In genomic region chr15:79139640-79140039, GRCm38 (mm10) we compare ENCODE assay signal across 16 mouse cellular contexts. TPM values are rescaled to one million over a fixed set of nuclear protein-coding genes. Genes with fewer than 3 reads are reported as not detected.
DNase-seq lines count a peak whose midpoint lies in the region; ATAC-seq and TF ChIP-seq lines count a peak whose summit lies in the region.
"Had no signal": no experiment of that assay in that cellular context is flagged by ENCODE, and none has a peak within 500 bp of the region (broad histone marks: within the 10 kb centered on the region; RNA-seq: fewer than 3 reads in every experiment).

No protein-coding gene starts in this region.

- no peak overlapping the region for H3K9ac ChIP-seq in lung, postnatal 0 days (replicated peaks; ENCODE audit: low read depth)
- no peak overlapping the region for H3K9ac ChIP-seq in hindbrain, embryonic 14.5 days

- no peak overlapping the region for H3K4me3 ChIP-seq in gastrocnemius, adult 2 months
- no peak overlapping the region for H3K4me3 ChIP-seq in lung, postnatal 0 days (ENCODE audit: low read depth, low read length)
- H3K4me3 ChIP-seq in cortical plate, adult 2 months (ENCODE audit: insufficient read depth, low read length): no peak overlapping the region
- no peak overlapping the region for H3K4me3 ChIP-seq in hindbrain, embryonic 14.5 days (replicated peaks; ENCODE audit: low read length)

- 59% methylated on average over 10 of the region's 10 CpGs for WGBS in lung, postnatal 0 days
- 69% methylated on average over 10 of the region's 10 CpGs for WGBS in hindbrain, embryonic 14.5 days

- H3K27me3 ChIP-seq in lung, postnatal 0 days (replicated peaks; ENCODE audit: insufficient read depth, low read length): no peaks in the 10 kb centered on the region
- H3K27me3 ChIP-seq in hindbrain, embryonic 14.5 days (ENCODE audit: control insufficient read depth, insufficient read depth, low read length): no peaks in the 10 kb centered on the region
- H3K27me3 ChIP-seq: forebrain, embryonic 13.5 days had no signal

- no peak for ATAC-seq in lung, postnatal 0 days
- peak; percentile 22 for ATAC-seq in CD4-positive, CD25-positive, alpha-beta regulatory T cell, adult 4 months
- no peak for ATAC-seq in hindbrain, embryonic 14.5 days (ENCODE audit: low FRiP score)
- ATAC-seq: forebrain, embryonic 13.5 days had no signal

- H3K4me1 ChIP-seq in lung, postnatal 0 days (ENCODE audit: insufficient read depth, low read depth, low read length): no peaks in the 10 kb centered on the region
- H3K4me1 ChIP-seq in cortical plate, adult 2 months (ENCODE audit: control insufficient read depth, insufficient read depth, low read length): no peaks in the 10 kb centered on the region
- peaks cover 19% of the 10 kb centered on the region for H3K4me1 ChIP-seq in hindbrain, embryonic 14.5 days (replicated peaks; ENCODE audit: control insufficient read depth, insufficient read depth, low read length)

- H3K4me2 ChIP-seq in lung, postnatal 0 days (replicated peaks; ENCODE audit: low read depth, low read length): no peak overlapping the region
- no peak overlapping the region for H3K4me2 ChIP-seq in hindbrain, embryonic 14.5 days (replicated peaks)

- intact Hi-C loops in gastrocnemius, adult 2 months (cut with DNase I): no loop called here
- intact Hi-C loops in gastrocnemius, postnatal 36 days (cut with DNase I): no loop called here

- no peak for TF ChIP-seq POLR2A in cortical plate, adult 2 months (IDR thresholded peaks at IDR 0.05; ENCODE audit: extremely low read depth, insufficient read depth, low read length)

- H3K9me3 ChIP-seq in lung, postnatal 0 days (ENCODE audit: low read length): no peaks in the 10 kb centered on the region
- no peaks in the 10 kb centered on the region for H3K9me3 ChIP-seq in hindbrain, embryonic 14.5 days (ENCODE audit: control insufficient read depth, low read length)
- H3K9me3 ChIP-seq: embryonic facial prominence, embryonic 10.5 days; forebrain, embryonic 13.5 days had no signal

- H3K27ac ChIP-seq in gastrocnemius, adult 2 months: no peak overlapping the region
- H3K27ac ChIP-seq in lung, postnatal 0 days (ENCODE audit: low read length): no peak overlapping the region
- H3K27ac ChIP-seq in cortical plate, adult 2 months (ENCODE audit: insufficient read depth, low read length): no peak overlapping the region
- no peak overlapping the region for H3K27ac ChIP-seq in hindbrain, embryonic 14.5 days
- H3K27ac ChIP-seq: embryonic facial prominence, embryonic 10.5 days; forebrain, embryonic 13.5 days had no signal

- no peak for TF ChIP-seq EP300 in lung, postnatal 0 days (IDR thresholded peaks at IDR 0.05)

- H3K36me3 ChIP-seq in lung, postnatal 0 days (ENCODE audit: insufficient read depth, low read length): no peaks in the 10 kb centered on the region
- peaks cover 8% of the 10 kb centered on the region; the same call in 1 of the 2 replicates for H3K36me3 ChIP-seq in hindbrain, embryonic 14.5 days (replicated peaks; ENCODE audit: control insufficient read depth, insufficient read depth)

- no peak for DNase-seq in gastrocnemius, adult 2 months
- no peak for DNase-seq in gastrocnemius, postnatal 36 days
- DNase-seq in lung, postnatal 0 days (ENCODE audit: low spot score): peak; percentile 49
- DNase-seq in lung, postnatal 14 days: no peak
- DNase-seq in hindbrain, embryonic 14.5 days (ENCODE audit: low spot score): no peak
- no peak for DNase-seq in gastrocnemius, postnatal 10 days
- DNase-seq: adrenal gland, adult 2 months; cerebellum, adult 11-12 months; heart, adult 11 months; kidney, postnatal 14 days; lung, postnatal 10 days had no signal

- peak; percentile 56 for TF ChIP-seq CTCF in gastrocnemius, adult 2 months (IDR thresholded peaks at IDR 0.05)
- TF ChIP-seq CTCF in lung, postnatal 0 days (IDR thresholded peaks at IDR 0.05): peak; percentile 78
- TF ChIP-seq CTCF in cortical plate, adult 2 months (IDR thresholded peaks at IDR 0.05; ENCODE audit: extremely low read depth, insufficient read depth, low read length): peak; percentile 41

RNA-seq across cellular contexts. Expression of gene Polr2f, which starts 1.2 kb away (rescaled TPM):
- 10 to 100 TPM; 61.0 to 87.7 TPM for total RNA-seq in gastrocnemius, adult 2 months (2021)
- 10 to 100 TPM; 65.9 to 67.1 TPM for total RNA-seq in gastrocnemius, postnatal 36 days (2021)
- 243 and 261 TPM in 2 replicates for polyA plus RNA-seq in lung, postnatal 0 days (2015; fragmentation: Nextera tagmentation; extraction: Ambion mirVana)
- polyA plus RNA-seq in CD4-positive, CD25-positive, alpha-beta regulatory T cell, adult 4 months (2017; shearing (Covaris generic)): 100 to 1,000 TPM in 1 of 2 experiments, 10 to 100 TPM in 1; 92.3 to 119 TPM
- polyA plus RNA-seq in cortical plate, adult 2 months (2012; rRNA removed): 131 and 134 TPM in 2 replicates
- 273 and 298 TPM in 2 replicates for polyA plus RNA-seq in hindbrain, embryonic 14.5 days (2014; fragmentation: Nextera tagmentation; extraction: Ambion mirVana)
- 10 to 100 TPM; 73.5 to 80.9 TPM for total RNA-seq in gastrocnemius, postnatal 10 days (2021)

RNA-seq across cellular contexts. Expression of gene 1700088E04Rik, which starts 1.4 kb away (rescaled TPM):
- total RNA-seq in gastrocnemius, adult 2 months (2021): 1 to 10 TPM; 1.1 to 1.2 TPM
- 1 to 10 TPM in 1 of 2 experiments, under 1 TPM in 1; 0.66 to 1.2 TPM for total RNA-seq in gastrocnemius, postnatal 36 days (2021)
- polyA plus RNA-seq in lung, postnatal 0 days (2015; fragmentation: Nextera tagmentation; extraction: Ambion mirVana): 29.8 and 30.4 TPM in 2 replicates
- 10 to 100 TPM in 1 of 2 experiments, 1 to 10 TPM in 1; 4.1 to 10.1 TPM for polyA plus RNA-seq in CD4-positive, CD25-positive, alpha-beta regulatory T cell, adult 4 months (2017; shearing (Covaris generic))
- polyA plus RNA-seq in cortical plate, adult 2 months (2012; rRNA removed): 16.5 and 17.1 TPM in 2 replicates
- polyA plus RNA-seq in hindbrain, embryonic 14.5 days (2014; fragmentation: Nextera tagmentation; extraction: Ambion mirVana): 18.3 and 19.1 TPM in 2 replicates
- 1 to 10 TPM in 1 of 2 experiments, under 1 TPM in 1; 0.54 to 1.1 TPM for total RNA-seq in gastrocnemius, postnatal 10 days (2021)

RNA-seq across cellular contexts. Expression of gene Sox10, which starts 25.4 kb away (rescaled TPM):
- under 1 TPM; 0.71 to 0.81 TPM for total RNA-seq in gastrocnemius, adult 2 months (2021)
- total RNA-seq in gastrocnemius, postnatal 36 days (2021): 1 to 10 TPM in 1 of 2 experiments, under 1 TPM in 1; 0.97 to 1.8 TPM
- polyA plus RNA-seq in lung, postnatal 0 days (2015; fragmentation: Nextera tagmentation; extraction: Ambion mirVana): 0.11 and 0.31 TPM in 2 replicates
- not detected for polyA plus RNA-seq in CD4-positive, CD25-positive, alpha-beta regulatory T cell, adult 4 months (2017; shearing (Covaris generic))
- 60.8 and 69.3 TPM in 2 replicates for polyA plus RNA-seq in cortical plate, adult 2 months (2012; rRNA removed)
- 8.9 and 10.3 TPM in 2 replicates for polyA plus RNA-seq in hindbrain, embryonic 14.5 days (2014; fragmentation: Nextera tagmentation; extraction: Ambion mirVana)
- 1 to 10 TPM; 7.6 to 8.1 TPM for total RNA-seq in gastrocnemius, postnatal 10 days (2021)
- total RNA-seq: hematopoietic stem cell, adult 5-6 weeks had no signal

RNA-seq across cellular contexts. Expression of gene Micall1, which starts 30.9 kb away (rescaled TPM):
- total RNA-seq in gastrocnemius, adult 2 months (2021): 10 to 100 TPM; 11.2 to 14.5 TPM
- total RNA-seq in gastrocnemius, postnatal 36 days (2021): 10 to 100 TPM; 11.8 to 13.5 TPM
- polyA plus RNA-seq in lung, postnatal 0 days (2015; fragmentation: Nextera tagmentation; extraction: Ambion mirVana): 8.4 and 9.1 TPM in 2 replicates
- 10 to 100 TPM; 11.8 to 22.1 TPM for polyA plus RNA-seq in CD4-positive, CD25-positive, alpha-beta regulatory T cell, adult 4 months (2017; shearing (Covaris generic))
- polyA plus RNA-seq in cortical plate, adult 2 months (2012; rRNA removed): 25.0 and 27.6 TPM in 2 replicates
- 12.9 and 14.3 TPM in 2 replicates for polyA plus RNA-seq in hindbrain, embryonic 14.5 days (2014; fragmentation: Nextera tagmentation; extraction: Ambion mirVana)
- 10 to 100 TPM; 17.4 to 20.4 TPM for total RNA-seq in gastrocnemius, postnatal 10 days (2021)
